Mouse (Mus musculus): ENCODE measurements around the gene Sec31a. TPM values are rescaled to one million over a fixed set of nuclear protein-coding genes. Genes with fewer than 3 reads are reported as not detected.

Gene Sec31a
- polyA plus RNA-seq, 1 experiment from 2014 or later = 136 TPM

DNA sequence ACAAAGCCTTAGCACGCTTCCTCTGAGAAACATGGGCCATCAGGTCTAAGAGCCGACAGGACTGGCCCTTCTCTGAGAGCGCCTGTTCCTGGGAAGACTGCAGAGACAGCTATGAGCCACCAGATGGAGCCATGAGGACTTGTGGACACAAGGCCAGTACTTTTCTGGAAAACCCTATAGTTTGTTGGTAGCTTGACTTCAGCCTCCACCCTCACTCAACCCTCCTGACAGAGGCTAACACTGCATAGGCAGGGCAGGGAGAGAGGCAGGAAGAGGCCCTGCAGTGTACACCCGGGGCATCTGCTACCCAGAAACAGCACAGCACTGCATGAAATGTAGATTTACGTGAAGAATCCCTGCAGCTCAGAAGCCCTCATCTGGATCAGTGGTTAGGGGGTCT is 42.1 kb downstream of the Sec31a start:
- no peak overlapping the region for H3K4me3 ChIP-seq (ENCODE audit: low read depth, low read length)
- H3K4me1 ChIP-seq (ENCODE audit: control insufficient read depth, insufficient read depth, low read length) = no peaks in the 10 kb centered on the region
- H3K27ac ChIP-seq (replicated peaks; ENCODE audit: low read depth, low read length) = no peak overlapping the region
- ATAC-seq (ENCODE audit: insufficient number of reproducible peaks, low FRiP score, low TSS enrichment, low read depth) (no peak), DNase-seq (ENCODE audit: low spot score) (peak; percentile 58)
- H3K9ac ChIP-seq (ENCODE audit: low read length) = no peak overlapping the region
- H3K36me3 ChIP-seq (ENCODE audit: control insufficient read depth, insufficient read depth, low read length) = peaks cover 17% of the 10 kb centered on the region
- no peaks in the 10 kb centered on the region for H3K9me3 ChIP-seq (ENCODE audit: control insufficient read depth, low read length)
- no peak overlapping the region for H3K4me2 ChIP-seq (ENCODE audit: low read depth, severe bottlenecking)
- WGBS = 57% methylated on average over 5 of the region's 5 CpGs
- no peaks in the 10 kb centered on the region for H3K27me3 ChIP-seq (ENCODE audit: control insufficient read depth, insufficient read depth, low read length)

DNA sequence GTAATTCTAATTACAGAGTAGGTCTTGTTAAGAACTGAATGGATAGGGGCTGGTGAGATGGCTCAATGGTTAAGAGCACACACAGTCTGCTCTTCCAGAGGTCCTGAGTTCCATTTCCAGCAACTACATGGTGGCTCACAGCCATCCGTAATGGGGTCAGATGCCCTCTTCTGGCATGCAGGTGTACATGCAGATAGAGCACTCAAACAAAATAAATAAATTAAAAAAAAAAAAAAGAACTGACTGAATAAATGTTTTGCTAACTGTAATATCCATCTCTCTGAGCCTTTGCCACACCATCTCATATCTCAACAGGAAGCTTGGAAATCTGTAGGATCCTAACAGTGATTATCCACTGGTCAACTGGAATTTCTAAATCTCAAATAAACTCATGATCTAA is 45.1 kb downstream of the Sec31a start:
- Histone ChIP-seq H3K27ac (replicated peaks; ENCODE audit: low read depth, low read length) (no peak overlapping the region), H3K27me3 (ENCODE audit: control insufficient read depth, insufficient read depth, low read length) (no peaks in the 10 kb centered on the region), H3K4me2 (ENCODE audit: low read depth, severe bottlenecking) (no peak overlapping the region), H3K36me3 (ENCODE audit: control insufficient read depth, insufficient read depth, low read length) (peaks cover 19% of the 10 kb centered on the region), H3K4me3 (ENCODE audit: low read depth, low read length) (no peak overlapping the region), H3K9me3 (ENCODE audit: control insufficient read depth, low read length) (no peaks in the 10 kb centered on the region), H3K4me1 (ENCODE audit: control insufficient read depth, insufficient read depth, low read length) (no peaks in the 10 kb centered on the region), H3K9ac (ENCODE audit: low read length) (no peak overlapping the region)
- no peak for ATAC-seq (ENCODE audit: insufficient number of reproducible peaks, low FRiP score, low TSS enrichment, low read depth)
- WGBS = 55% methylated on average over 1 of the region's 1 CpGs
- DNase-seq (ENCODE audit: low spot score) = no peak

GRCm38 (mm10) chr5:100369825-100370459 is 46.1 kb downstream of the Sec31a start:
- Histone ChIP-seq H3K9ac (ENCODE audit: low read length) (no peak overlapping the region), H3K27ac (replicated peaks; ENCODE audit: low read depth, low read length) (no peak overlapping the region), H3K27me3 (ENCODE audit: control insufficient read depth, insufficient read depth, low read length) (no peaks in the 10 kb centered on the region), H3K9me3 (ENCODE audit: control insufficient read depth, low read length) (no peaks in the 10 kb centered on the region), H3K36me3 (ENCODE audit: control insufficient read depth, insufficient read depth, low read length) (peaks cover 16% of the 10 kb centered on the region), H3K4me1 (ENCODE audit: control insufficient read depth, insufficient read depth, low read length) (no peaks in the 10 kb centered on the region), H3K4me3 (ENCODE audit: low read depth, low read length) (no peak overlapping the region), H3K4me2 (ENCODE audit: low read depth, severe bottlenecking) (no peak overlapping the region)
- ATAC-seq (ENCODE audit: insufficient number of reproducible peaks, low FRiP score, low TSS enrichment, low read depth) = no peak
- WGBS = 93% methylated on average over 11 of the region's 11 CpGs
- DNase-seq (ENCODE audit: low spot score) = no peak

- no peak for DNase-seq (ENCODE audit: low spot score)
- WGBS = 93% methylated on average over 6 of the region's 6 CpGs
- no peaks in the 10 kb centered on the region for H3K27me3 ChIP-seq (ENCODE audit: control insufficient read depth, insufficient read depth, low read length)
- no peak overlapping the region for H3K4me2 ChIP-seq (ENCODE audit: low read depth, severe bottlenecking)
- H3K4me1 ChIP-seq (ENCODE audit: control insufficient read depth, insufficient read depth, low read length) = no peaks in the 10 kb centered on the region
- H3K9me3 ChIP-seq (ENCODE audit: control insufficient read depth, low read length) = no peaks in the 10 kb centered on the region
- peaks cover 19% of the 10 kb centered on the region for H3K36me3 ChIP-seq (ENCODE audit: control insufficient read depth, insufficient read depth, low read length)
- H3K4me3 ChIP-seq (ENCODE audit: low read depth, low read length) = no peak overlapping the region
- no peak for ATAC-seq (ENCODE audit: insufficient number of reproducible peaks, low FRiP score, low TSS enrichment, low read depth)
- no peak overlapping the region for H3K27ac ChIP-seq (replicated peaks; ENCODE audit: low read depth, low read length)
- no peak overlapping the region for H3K9ac ChIP-seq (ENCODE audit: low read length)
These were observed 46.9 kb downstream of the Sec31a start for GRCm38 (mm10) chr5:100369093-100369492.

DNA sequence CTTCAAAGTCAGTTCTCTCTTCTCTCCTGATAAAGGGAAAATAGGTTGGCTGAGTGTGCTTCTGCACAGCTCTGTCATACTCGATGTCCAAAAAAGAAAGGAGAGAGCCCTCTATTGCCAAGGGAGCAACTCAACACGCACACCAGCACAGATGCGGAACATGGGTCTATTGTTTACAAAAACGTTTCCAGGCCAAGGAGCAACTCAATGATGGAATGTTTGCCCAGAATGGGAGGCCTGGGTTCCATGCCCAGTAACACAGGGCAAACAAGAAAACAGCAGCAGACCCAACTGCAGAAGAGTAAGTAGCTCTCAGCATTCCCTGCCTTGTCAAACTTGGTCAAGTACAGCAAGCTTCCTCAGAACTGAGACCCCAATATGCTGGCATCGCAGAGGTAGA is 47.5 kb downstream of the Sec31a start:
- Histone ChIP-seq H3K4me2 (ENCODE audit: low read depth, severe bottlenecking) (no peak overlapping the region), H3K27me3 (ENCODE audit: control insufficient read depth, insufficient read depth, low read length) (no peaks in the 10 kb centered on the region), H3K4me1 (ENCODE audit: control insufficient read depth, insufficient read depth, low read length) (no peaks in the 10 kb centered on the region), H3K9ac (ENCODE audit: low read length) (no peak overlapping the region), H3K27ac (replicated peaks; ENCODE audit: low read depth, low read length) (no peak overlapping the region), H3K4me3 (ENCODE audit: low read depth, low read length) (no peak overlapping the region), H3K36me3 (ENCODE audit: control insufficient read depth, insufficient read depth, low read length) (peaks cover 18% of the 10 kb centered on the region), H3K9me3 (ENCODE audit: control insufficient read depth, low read length) (no peaks in the 10 kb centered on the region)
- no peak for ATAC-seq (ENCODE audit: insufficient number of reproducible peaks, low FRiP score, low TSS enrichment, low read depth)
- WGBS = 93% methylated on average over 5 of the region's 5 CpGs
- no peak for DNase-seq (ENCODE audit: low spot score)

DNA sequence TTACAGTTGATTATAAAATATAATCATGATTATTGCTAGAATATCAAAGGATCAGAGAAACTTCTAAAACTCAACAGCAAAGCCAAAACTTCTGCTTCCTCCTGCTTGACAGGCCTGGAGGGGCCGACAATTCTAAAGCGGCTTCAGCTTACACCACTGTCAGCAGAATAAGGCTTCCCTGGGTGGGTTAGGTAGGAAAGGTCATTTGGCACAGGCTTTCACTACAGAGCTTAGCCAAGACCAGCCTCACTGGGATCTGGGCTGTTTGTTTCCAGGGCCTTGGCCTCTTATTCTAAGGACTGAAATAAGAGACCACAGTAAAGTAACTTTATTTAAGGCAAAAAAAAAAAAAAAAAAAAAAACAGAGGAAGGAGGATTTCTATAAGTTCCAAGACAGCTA is 49.0 kb downstream of the Sec31a start:
- ATAC-seq (ENCODE audit: insufficient number of reproducible peaks, low FRiP score, low TSS enrichment, low read depth) = no peak
- H3K27me3 ChIP-seq (ENCODE audit: control insufficient read depth, insufficient read depth, low read length) = no peaks in the 10 kb centered on the region
- H3K9ac ChIP-seq (ENCODE audit: low read length) = no peak overlapping the region
- H3K9me3 ChIP-seq (ENCODE audit: control insufficient read depth, low read length) = no peaks in the 10 kb centered on the region
- DNase-seq (ENCODE audit: low spot score) = no peak
- WGBS = 93% methylated on average over 2 of the region's 2 CpGs
- no peak overlapping the region for H3K27ac ChIP-seq (replicated peaks; ENCODE audit: low read depth, low read length)
- H3K4me3 ChIP-seq (ENCODE audit: low read depth, low read length) = no peak overlapping the region
- no peaks in the 10 kb centered on the region for H3K4me1 ChIP-seq (ENCODE audit: control insufficient read depth, insufficient read depth, low read length)
- H3K36me3 ChIP-seq (ENCODE audit: control insufficient read depth, insufficient read depth, low read length) = peaks cover 11% of the 10 kb centered on the region
- no peak overlapping the region for H3K4me2 ChIP-seq (ENCODE audit: low read depth, severe bottlenecking)

DNA sequence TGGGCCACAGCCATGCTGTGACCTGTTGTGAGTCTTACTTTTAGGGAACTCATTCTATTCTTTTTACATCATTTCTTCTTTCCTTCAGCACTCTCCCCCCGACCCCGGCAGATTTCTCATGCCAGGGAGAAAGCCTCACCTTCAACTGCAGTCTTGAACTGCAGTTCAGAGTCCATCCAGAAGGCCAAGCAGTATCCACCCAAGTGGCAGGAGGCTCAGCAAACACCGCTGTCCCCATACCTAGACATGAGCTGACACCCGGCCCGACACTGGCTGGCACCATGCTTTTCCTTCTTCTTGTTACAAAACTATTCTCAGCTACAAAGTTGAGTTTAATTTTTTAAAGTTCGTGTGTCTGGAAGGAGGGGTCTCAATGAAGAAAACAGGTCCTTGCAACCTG is 55.7 kb downstream of the Sec31a start:
- Histone ChIP-seq H3K4me3 (ENCODE audit: low read depth, low read length) (no peak overlapping the region), H3K4me2 (ENCODE audit: low read depth, severe bottlenecking) (no peak overlapping the region), H3K9ac (ENCODE audit: low read length) (no peak overlapping the region), H3K27me3 (ENCODE audit: control insufficient read depth, insufficient read depth, low read length) (no peaks in the 10 kb centered on the region), H3K4me1 (ENCODE audit: control insufficient read depth, insufficient read depth, low read length) (peaks cover 13% of the 10 kb centered on the region), H3K36me3 (ENCODE audit: control insufficient read depth, insufficient read depth, low read length) (peaks cover 6% of the 10 kb centered on the region; the same call in 1 of the 2 replicates), H3K27ac (replicated peaks; ENCODE audit: low read depth, low read length) (no peak overlapping the region), H3K9me3 (ENCODE audit: control insufficient read depth, low read length) (no peaks in the 10 kb centered on the region)
- DNase-seq (ENCODE audit: low spot score) (no peak), ATAC-seq (ENCODE audit: insufficient number of reproducible peaks, low FRiP score, low TSS enrichment, low read depth) (no peak)
- 92% methylated on average over 6 of the region's 6 CpGs for WGBS

- H3K4me1 ChIP-seq (ENCODE audit: control insufficient read depth, insufficient read depth, low read length) = peaks cover 13% of the 10 kb centered on the region
- peak; percentile 39 for DNase-seq (ENCODE audit: low spot score)
- H3K4me2 ChIP-seq (ENCODE audit: low read depth, severe bottlenecking) = no peak overlapping the region
These were observed 57.7 kb downstream of the Sec31a start for GRCm38 (mm10) chr5:100358334-100358733.

DNA sequence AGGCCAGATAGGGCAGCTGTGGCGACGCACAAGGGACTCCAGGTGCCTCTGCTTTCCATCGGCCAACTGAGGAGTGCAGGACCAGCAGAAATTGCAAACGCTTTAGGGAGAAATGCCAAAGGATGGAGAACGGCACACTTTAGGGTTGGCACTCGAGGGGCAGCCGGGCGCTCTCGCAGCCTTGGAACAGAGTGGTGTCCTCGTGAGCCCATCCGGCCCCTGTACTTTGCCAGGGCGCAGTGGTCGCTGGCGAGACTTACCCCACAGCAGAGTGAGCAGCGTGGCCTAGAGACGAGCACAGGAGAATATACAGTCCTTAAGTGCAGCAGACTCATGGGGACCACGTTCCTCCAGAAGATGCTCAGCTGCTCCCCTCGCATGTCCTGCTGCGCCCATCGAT is 61.4 kb downstream of the Sec31a start:
- Histone ChIP-seq H3K4me3 (ENCODE audit: low read depth, low read length) (no peak overlapping the region), H3K9ac (ENCODE audit: low read length) (no peak overlapping the region), H3K27me3 (ENCODE audit: control insufficient read depth, insufficient read depth, low read length) (no peaks in the 10 kb centered on the region), H3K4me1 (ENCODE audit: control insufficient read depth, insufficient read depth, low read length) (peaks cover 13% of the 10 kb centered on the region), H3K36me3 (ENCODE audit: control insufficient read depth, insufficient read depth, low read length) (no peaks in the 10 kb centered on the region), H3K4me2 (ENCODE audit: low read depth, severe bottlenecking) (no peak overlapping the region), H3K9me3 (ENCODE audit: control insufficient read depth, low read length) (no peaks in the 10 kb centered on the region), H3K27ac (replicated peaks; ENCODE audit: low read depth, low read length) (no peak overlapping the region)
- ATAC-seq (ENCODE audit: insufficient number of reproducible peaks, low FRiP score, low TSS enrichment, low read depth) = no peak
- 93% methylated on average over 20 of the region's 20 CpGs for WGBS
- DNase-seq (ENCODE audit: low spot score) = no peak

More at GRCm38 (mm10) chr5:100358334-100358733, 57.7 kb downstream of the Sec31a start:
- 31% methylated on average over 8 of the region's 8 CpGs for WGBS
- Histone ChIP-seq H3K9ac (ENCODE audit: low read length) (0 out of 2 replicates have a peak overlapping the region, but pooled peaks have one; percentile 17), H3K36me3 (ENCODE audit: control insufficient read depth, insufficient read depth, low read length) (peaks cover 4% of the 10 kb centered on the region; the same call in 1 of the 2 replicates), H3K9me3 (ENCODE audit: control insufficient read depth, low read length) (no peaks in the 10 kb centered on the region), H3K27ac (replicated peaks; ENCODE audit: low read depth, low read length) (peak overlapping the region; percentile 21; the same call in 1 of the 2 replicates), H3K4me3 (ENCODE audit: low read depth, low read length) (no peak overlapping the region), H3K27me3 (ENCODE audit: control insufficient read depth, insufficient read depth, low read length) (no peaks in the 10 kb centered on the region)
- peak; percentile 66; the same call in 1 of the 2 replicates for ATAC-seq (ENCODE audit: insufficient number of reproducible peaks, low FRiP score, low TSS enrichment, low read depth)

All from limb, embryonic 11.5 days (tissue).